18 mouse cellular contexts compared by ENCODE assay signal in the genomic region with DNA sequence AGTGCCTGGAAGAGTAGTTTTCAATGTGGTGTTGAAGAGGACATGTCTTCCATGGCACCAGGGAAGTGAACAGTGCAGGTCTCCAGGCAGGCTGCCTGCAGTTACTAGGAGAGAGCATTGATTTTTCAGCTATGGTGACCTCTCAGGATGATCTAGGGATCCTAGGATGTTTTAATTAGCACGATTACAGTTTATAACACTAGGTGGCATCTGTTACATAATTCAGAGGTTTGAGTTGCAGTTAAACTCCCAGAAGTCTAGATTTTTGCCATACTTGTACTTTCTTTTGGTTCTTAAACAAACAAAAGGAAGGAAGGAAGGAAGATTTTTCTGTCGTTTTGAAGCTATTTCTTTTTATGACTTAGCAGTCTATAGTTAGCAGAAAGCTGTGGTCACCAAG. TPM values are rescaled to one million over a fixed set of nuclear protein-coding genes. Genes with fewer than 3 reads are reported as not detected.
A peak's percentile ranks its signal among the peaks of the same experiment; 100 is the strongest.
DNase-seq lines count a peak whose midpoint lies in the region; ATAC-seq and TF ChIP-seq lines count a peak whose summit lies in the region.
"Had no signal": no experiment of that assay in that cellular context is flagged by ENCODE, and none has a peak within 500 bp of the region (broad histone marks: within the 10 kb centered on the region; RNA-seq: fewer than 3 reads in every experiment).

No protein-coding gene starts in this region.

- peak in 1 of 3 experiments; percentile 25; a peak in 1 of 6 replicates for TF ChIP-seq CTCF in MEL (IDR thresholded peaks at IDR 0.05 in 2 of 3, conservative IDR thresholded peaks at IDR 0.05 in 1 of 3; ENCODE audit: control insufficient read depth in 1 of 3, insufficient read depth in 1 of 3, low read depth in 2 of 3, low read length in 3 of 3, poor library complexity in 1 of 3, severe bottlenecking in 1 of 3)
- TF ChIP-seq CTCF in brain, embryonic 14.5 days (IDR thresholded peaks at IDR 0.05; ENCODE audit: borderline replicate concordance, extremely low read depth, insufficient read depth, insufficient read length): no peak

- DNase-seq in heart, adult 8-10 months (ENCODE audit: low spot score): peak; percentile 9
- DNase-seq in limb, embryonic 14.5 days (ENCODE audit: low spot score): peak; percentile 27
- DNase-seq in limb, embryonic 10.5 days (ENCODE audit: low spot score): no peak
- DNase-seq in MEL (ENCODE audit: low read depth, low spot score): no peak
- peak; percentile 31 for DNase-seq in brain, embryonic 14.5 days (ENCODE audit: low read depth)
- DNase-seq in right cerebral cortex, postnatal 4 days: no peak
- no peak for DNase-seq in cerebellum, adult 8-10 months
- DNase-seq: kidney, postnatal 10 days; lung, postnatal 14 days; thymus, postnatal 14 days had no signal

- no peak overlapping the region for H3K9ac ChIP-seq in heart, embryonic 12.5 days
- no peak overlapping the region for H3K9ac ChIP-seq in limb, embryonic 14.5 days (ENCODE audit: low read depth, low read length, severe bottlenecking)
- no peak overlapping the region for H3K9ac ChIP-seq in MEL (ENCODE audit: control insufficient read depth, low read depth, low read length, poor library complexity, severe bottlenecking)
- H3K9ac ChIP-seq: embryonic facial prominence, embryonic 12.5 days; forebrain, embryonic 12.5 days; hindbrain, embryonic 13.5 days; limb, embryonic 12.5 days had no signal

- no peak overlapping the region for H3K4me3 ChIP-seq in heart, embryonic 12.5 days
- no peak overlapping the region for H3K4me3 ChIP-seq in limb, embryonic 14.5 days (replicated peaks; ENCODE audit: low read length)
- H3K4me3 ChIP-seq in limb, embryonic 10.5 days: no peak overlapping the region
- no peak overlapping the region for H3K4me3 ChIP-seq in MEL (ENCODE audit: control insufficient read depth in 1 of 2, insufficient read depth in 1 of 2, low read depth in 2 of 2, low read length in 2 of 2)
- H3K4me3 ChIP-seq: embryonic facial prominence, embryonic 12.5 days; forebrain, embryonic 12.5 days; hindbrain, embryonic 13.5 days; limb, embryonic 12.5 days; midbrain, embryonic 10.5 days had no signal

- no peak for TF ChIP-seq POLR2A in limb, embryonic 14.5 days (IDR thresholded peaks at IDR 0.05; ENCODE audit: borderline replicate concordance, extremely low read depth, insufficient read depth, insufficient read length)
- no peak for TF ChIP-seq POLR2A in MEL (IDR thresholded peaks at IDR 0.05; ENCODE audit: control insufficient read depth in 1 of 2, insufficient read depth in 1 of 2, low read depth in 1 of 2, low read length in 2 of 2, poor library complexity in 1 of 2)
- no peak for TF ChIP-seq POLR2A in brain, embryonic 14.5 days (IDR thresholded peaks at IDR 0.05; ENCODE audit: borderline replicate concordance, extremely low read depth, insufficient read depth, insufficient read length, poor library complexity, severe bottlenecking)

- WGBS in heart, embryonic 12.5 days: 43% methylated on average over 2 of the region's 2 CpGs
- 50% methylated on average over 2 of the region's 2 CpGs for WGBS in limb, embryonic 14.5 days
- 72% methylated on average over 2 of the region's 2 CpGs for WGBS in limb, embryonic 10.5 days

- no peak overlapping the region for H3K4me2 ChIP-seq in heart, embryonic 12.5 days
- no peak overlapping the region for H3K4me2 ChIP-seq in limb, embryonic 14.5 days (replicated peaks; ENCODE audit: low read depth, low read length, severe bottlenecking)
- H3K4me2 ChIP-seq: embryonic facial prominence, embryonic 12.5 days; forebrain, embryonic 12.5 days; heart, embryonic 11.5 days; hindbrain, embryonic 13.5 days; limb, embryonic 12.5 days had no signal

- TF ChIP-seq RAD21 in MEL (IDR thresholded peaks at IDR 0.05; ENCODE audit: low read depth, low read length): peak; percentile 17

- H3K4me1 ChIP-seq in heart, embryonic 12.5 days (replicated peaks): no peaks in the 10 kb centered on the region
- no peaks in the 10 kb centered on the region for H3K4me1 ChIP-seq in limb, embryonic 14.5 days (ENCODE audit: control insufficient read depth, insufficient read depth, low read length)
- no peaks in the 10 kb centered on the region for H3K4me1 ChIP-seq in limb, embryonic 10.5 days
- H3K4me1 ChIP-seq in MEL (ENCODE audit: control insufficient read depth in 1 of 2, insufficient read depth in 2 of 2, low read length in 2 of 2): no peaks in the 10 kb centered on the region
- H3K4me1 ChIP-seq: embryonic facial prominence, embryonic 12.5 days; forebrain, embryonic 12.5 days; hindbrain, embryonic 13.5 days; limb, embryonic 12.5 days; midbrain, embryonic 10.5 days had no signal

- peaks cover 47% of the 10 kb centered on the region for H3K36me3 ChIP-seq in heart, embryonic 12.5 days
- peaks cover 62% of the 10 kb centered on the region for H3K36me3 ChIP-seq in limb, embryonic 14.5 days (ENCODE audit: control insufficient read depth, insufficient read depth, low read length)
- peaks cover 78% of the 10 kb centered on the region for H3K36me3 ChIP-seq in limb, embryonic 10.5 days
- no peaks in the 10 kb centered on the region for H3K36me3 ChIP-seq in MEL (ENCODE audit: control insufficient read depth in 1 of 2, insufficient read depth in 2 of 2, low read length in 2 of 2)

- H3K9me3 ChIP-seq in heart, embryonic 12.5 days (replicated peaks): no peaks in the 10 kb centered on the region
- H3K9me3 ChIP-seq in limb, embryonic 14.5 days (ENCODE audit: control insufficient read depth, low read length): no peaks in the 10 kb centered on the region
- no peaks in the 10 kb centered on the region for H3K9me3 ChIP-seq in limb, embryonic 10.5 days (replicated peaks)
- no peaks in the 10 kb centered on the region for H3K9me3 ChIP-seq in MEL (replicated peaks; ENCODE audit: insufficient read depth, low read length)
- H3K9me3 ChIP-seq: embryonic facial prominence, embryonic 12.5 days; forebrain, embryonic 12.5 days; hindbrain, embryonic 13.5 days; limb, embryonic 12.5 days; midbrain, embryonic 10.5 days had no signal

- ATAC-seq in heart, embryonic 12.5 days (ENCODE audit: insufficient number of reproducible peaks, low FRiP score): no peak
- no peak for ATAC-seq in limb, embryonic 14.5 days (ENCODE audit: low FRiP score, low read depth)
- ATAC-seq: CD4-positive, CD25-positive, alpha-beta regulatory T cell, adult 4 months had no signal

- H3K27ac ChIP-seq in heart, embryonic 12.5 days (ENCODE audit: poor library complexity, severe bottlenecking): no peak overlapping the region
- H3K27ac ChIP-seq in limb, embryonic 14.5 days (replicated peaks; ENCODE audit: low read depth, low read length): no peak overlapping the region
- no peak overlapping the region for H3K27ac ChIP-seq in limb, embryonic 10.5 days
- H3K27ac ChIP-seq in MEL (ENCODE audit: control insufficient read depth, low read depth, low read length): no peak overlapping the region
- H3K27ac ChIP-seq: embryonic facial prominence, embryonic 12.5 days; forebrain, embryonic 12.5 days; hindbrain, embryonic 13.5 days; limb, embryonic 12.5 days; midbrain, embryonic 10.5 days had no signal

- no peak for TF ChIP-seq EP300 in MEL (IDR thresholded peaks at IDR 0.05; ENCODE audit: low read depth in 1 of 2, low read length in 2 of 2)

- H3K27me3 ChIP-seq in heart, embryonic 12.5 days (replicated peaks): no peaks in the 10 kb centered on the region
- no peaks in the 10 kb centered on the region for H3K27me3 ChIP-seq in limb, embryonic 14.5 days (ENCODE audit: control insufficient read depth, insufficient read depth, low read length)
- no peaks in the 10 kb centered on the region for H3K27me3 ChIP-seq in limb, embryonic 10.5 days (ENCODE audit: low read depth, poor library complexity, severe bottlenecking)
- no peaks in the 10 kb centered on the region for H3K27me3 ChIP-seq in MEL (ENCODE audit: control insufficient read depth in 1 of 2, insufficient read depth in 2 of 2, low read length in 2 of 2)
- H3K27me3 ChIP-seq: embryonic facial prominence, embryonic 12.5 days; forebrain, embryonic 12.5 days; hindbrain, embryonic 13.5 days; limb, embryonic 12.5 days had no signal

- no peaks in the 10 kb centered on the region for H3K79me2 ChIP-seq in MEL (ENCODE audit: control insufficient read depth, insufficient read depth, low read length, poor library complexity)

RNA-seq across cellular contexts. Expression of a gene that starts 21.5 kb away (rescaled TPM):
- 1 to 10 TPM; 3.0 to 4.1 (median 3.5) TPM for total RNA-seq in heart, adult 8-10 months (2022)
- 13.2 and 13.9 TPM in 2 replicates for polyA plus RNA-seq in heart, embryonic 12.5 days (2016; fragmentation: Nextera tagmentation; extraction: Ambion mirVana)
- polyA plus RNA-seq in limb, embryonic 14.5 days (2012; rRNA removed): 20.2 and 21.4 TPM in 2 replicates
- polyA plus RNA-seq in limb, embryonic 14.5 days (2014; fragmentation: Nextera tagmentation; extraction: Ambion mirVana): 22.6 and 24.9 TPM in 2 replicates
- 21.8 and 22.5 TPM in 2 replicates for polyA plus RNA-seq in limb, embryonic 10.5 days (2016; fragmentation: Nextera tagmentation; extraction: Ambion mirVana)
- 6.9 and 9.1 TPM in 2 replicates for total RNA-seq in MEL (2012; rRNA removed)
- 10 to 100 TPM in 1 of 2 experiments, not detected in 1; 14.5 TPM for polyA plus RNA-seq in MEL (2012; ENCODE audit: insufficient read depth in 1 of 2, insufficient read length in 2 of 2, low read depth in 1 of 2, low replicate concordance in 2 of 2, missing spikeins in 1 of 2)
- 19.3 and 23.2 TPM in 2 replicates for polyA plus RNA-seq in brain, embryonic 14.5 days (2012; rRNA removed)

RNA-seq across cellular contexts. Expression of a gene that starts 21.8 kb away (rescaled TPM):
- 1 to 10 TPM; 7.0 to 9.9 (median 7.6) TPM for total RNA-seq in heart, adult 8-10 months (2022)
- polyA plus RNA-seq in heart, embryonic 12.5 days (2016; fragmentation: Nextera tagmentation; extraction: Ambion mirVana): 14.2 and 14.6 TPM in 2 replicates
- polyA plus RNA-seq in limb, embryonic 14.5 days (2012; rRNA removed): 8.7 and 8.8 TPM in 2 replicates
- polyA plus RNA-seq in limb, embryonic 14.5 days (2014; fragmentation: Nextera tagmentation; extraction: Ambion mirVana): 13.5 and 14.8 TPM in 2 replicates
- polyA plus RNA-seq in limb, embryonic 10.5 days (2016; fragmentation: Nextera tagmentation; extraction: Ambion mirVana): 15.9 and 20.3 TPM in 2 replicates
- 6.8 and 7.1 TPM in 2 replicates for total RNA-seq in MEL (2012; rRNA removed)
- polyA plus RNA-seq in MEL (2012; ENCODE audit: insufficient read depth in 1 of 2, insufficient read length in 2 of 2, low read depth in 1 of 2, low replicate concordance in 2 of 2, missing spikeins in 1 of 2): 10 to 100 TPM in 1 of 2 experiments, not detected in 1; 12.5 TPM
- 10.3 and 13.0 TPM in 2 replicates for polyA plus RNA-seq in brain, embryonic 14.5 days (2012; rRNA removed)

RNA-seq across cellular contexts. Expression of a gene that starts 32.1 kb away (rescaled TPM):
- under 1 TPM in 2 of 4 experiments, not detected in 2; 0.09 to 0.22 TPM for total RNA-seq in heart, adult 8-10 months (2022)
- 0.53 and 0.65 TPM in 2 replicates for polyA plus RNA-seq in heart, embryonic 12.5 days (2016; fragmentation: Nextera tagmentation; extraction: Ambion mirVana)
- 4.4 TPM in 2 replicates for polyA plus RNA-seq in limb, embryonic 14.5 days (2012; rRNA removed)
- polyA plus RNA-seq in limb, embryonic 14.5 days (2014; fragmentation: Nextera tagmentation; extraction: Ambion mirVana): 11.9 and 12.0 TPM in 2 replicates
- 0.85 and 1.3 TPM in 2 replicates for polyA plus RNA-seq in limb, embryonic 10.5 days (2016; fragmentation: Nextera tagmentation; extraction: Ambion mirVana)
- not detected in 2 replicates for total RNA-seq in MEL (2012; rRNA removed)
- under 1 TPM in 1 of 2 experiments, not detected in 1; 0.04 TPM for polyA plus RNA-seq in MEL (2012; ENCODE audit: insufficient read depth in 1 of 2, insufficient read length in 2 of 2, low read depth in 1 of 2, low replicate concordance in 2 of 2, missing spikeins in 1 of 2)
- polyA plus RNA-seq in brain, embryonic 14.5 days (2012; rRNA removed): 0.62 and 0.70 TPM in 2 replicates
- polyA plus RNA-seq: CD4-positive, CD25-positive, alpha-beta regulatory T cell, adult 4 months had no signal

Comparison
In these comparisons a context has a peak if more than half of its experiments do, and no peak if none do; other contexts are left out.
1. DNase-seq: peak in heart, adult 8-10 months (single experiment), limb, embryonic 14.5 days (single experiment) and brain, embryonic 14.5 days (single experiment); none in limb, embryonic 10.5 days (single experiment), MEL (single experiment), right cerebral cortex, postnatal 4 days (single experiment) and cerebellum, adult 8-10 months (single experiment).